Mouse (Mus musculus) hindbrain, embryonic 16.5 days (tissue): ENCODE data around the gene Gse1. TPM values are rescaled to one million over a fixed set of nuclear protein-coding genes. Genes with fewer than 3 reads are reported as not detected.

Source experiments
- ATAC-seq: fragments of 200-750 bp; cut with Nextera tagmentation; 2 replicates; pipeline ENCODE4 v1.8.0; 2017; ENCODE audit warnings: moderate TSS enrichment, moderate library complexity
- H3K27ac ChIP-seq: fragments of 300-500 bp; sonication (generic); 2 replicates; pipeline ENCODE4 v1.5.1; 2014; ENCODE audit warnings: low read depth, mild to moderate bottlenecking, control low read depth, low read length, moderate library complexity
- H3K27me3 ChIP-seq: fragments of 300-500 bp; sonication (generic); replicated peaks from 2 replicates; pipeline ENCODE4 v1.6.1; 2014; ENCODE audit warnings: low read length; ENCODE audit not compliant: control insufficient read depth, insufficient read depth
- H3K36me3 ChIP-seq: fragments of 300-500 bp; sonication (generic); 2 replicates; pipeline ENCODE4 v1.6.1; 2014; ENCODE audit warnings: mild to moderate bottlenecking, low read length, moderate library complexity, mixed read lengths; ENCODE audit not compliant: control insufficient read depth, insufficient read depth
- H3K4me1 ChIP-seq: fragments of 300-500 bp; sonication (generic); 2 replicates; pipeline ENCODE4 v1.6.1; 2014; ENCODE audit warnings: low read depth, low read length; ENCODE audit not compliant: control insufficient read depth, insufficient read depth
- H3K4me2 ChIP-seq: fragments of 300-500 bp; sonication (generic); 2 replicates; pipeline ENCODE4 v1.6.1; 2014; ENCODE audit warnings: mild to moderate bottlenecking, low read length, control low read depth, moderate library complexity
- H3K4me3 ChIP-seq: fragments of 300-500 bp; sonication (generic); 2 replicates; pipeline ENCODE4 v1.5.1; 2014; ENCODE audit warnings: mild to moderate bottlenecking, low read length, control low read depth, moderate library complexity
- H3K9ac ChIP-seq: fragments of 300-500 bp; sonication (generic); 2 replicates; pipeline ENCODE4 v1.6.1; 2014; ENCODE audit warnings: low read depth, mild to moderate bottlenecking, control low read depth, low read length, moderate library complexity
- H3K9me3 ChIP-seq: fragments of 300-500 bp; sonication (generic); 2 replicates; pipeline ENCODE4 v1.6.1; 2014; ENCODE audit warnings: mild to moderate bottlenecking, low read length, moderate library complexity; ENCODE audit not compliant: control insufficient read depth
- WGBS: fragments of 180-500 bp; shearing (Covaris S2); extraction: QIAGEN DNeasy Blood & Tissue Kit; methylation state at CpG from one replicate; pipeline ENCODE4 v1.1.7; 2014; 5-methylcytosine and 5-hydroxymethylcytosine counted together
- polyA plus RNA-seq: library from polyadenylated mRNA; unstranded; fragments of >200 nt; fragmentation: Nextera tagmentation; extraction: Ambion mirVana; gene quantifications from 2 replicates; pipeline ENCODE4 v1.2.1, GENCODE M21; 2015

Gse1 gene
- polyA plus RNA-seq, 1 experiment from 2014 or later = 10.7 TPM

DNA sequence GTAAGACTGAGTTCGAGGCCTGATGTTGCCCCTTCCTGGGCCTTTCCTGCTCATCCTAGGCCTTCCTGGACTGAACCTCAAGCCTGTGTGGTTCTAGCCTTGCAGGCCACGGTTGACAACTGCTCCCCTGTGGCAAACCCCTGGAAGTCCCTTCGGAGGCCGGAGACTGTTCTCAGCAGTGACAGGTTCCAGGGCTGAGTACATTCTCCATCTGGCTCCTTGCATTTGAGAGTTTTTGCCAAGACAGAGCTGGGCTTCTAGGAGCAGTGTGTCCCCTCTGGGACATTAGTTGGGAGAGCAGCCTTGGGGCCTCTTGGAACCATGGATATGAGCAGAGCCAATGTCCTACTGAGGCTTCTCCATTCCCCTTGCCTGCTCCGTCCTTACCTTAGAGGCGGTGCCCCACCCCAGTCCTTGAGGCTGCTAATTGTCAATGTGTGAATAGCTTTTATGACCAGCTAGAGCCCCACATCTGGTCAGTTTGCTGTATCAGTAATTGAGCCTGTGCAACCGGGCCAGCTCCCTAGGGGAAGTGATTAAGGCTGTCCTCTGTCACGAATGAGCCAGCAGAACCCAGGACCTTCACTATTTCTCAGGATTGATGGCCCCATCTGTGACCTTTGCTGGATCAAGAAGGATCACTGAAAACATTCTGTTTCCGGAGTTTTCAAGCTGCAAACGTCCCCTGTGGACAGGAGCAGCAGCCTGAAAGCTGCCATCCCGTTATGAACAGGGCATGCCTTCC lies 289.6 kb downstream of the Gse1 start:
- no peak overlapping the region for H3K4me3 ChIP-seq
- peak overlapping the region; percentile 46 for H3K27ac ChIP-seq
- no peaks in the 10 kb centered on the region for H3K27me3 ChIP-seq
- peaks cover 78% of the 10 kb centered on the region for H3K4me1 ChIP-seq
- no peak overlapping the region for H3K4me2 ChIP-seq
- H3K36me3 ChIP-seq = no peaks in the 10 kb centered on the region
- H3K9me3 ChIP-seq = no peaks in the 10 kb centered on the region
- ATAC-seq = no peak
- no peak overlapping the region; the same call in 1 of the 2 replicates for H3K9ac ChIP-seq
- WGBS = 39% methylated on average over 11 of the region's 11 CpGs

GRCm38 (mm10) chr8:120518736-120519534 lies 290.7 kb downstream of the Gse1 start:
- H3K4me1 ChIP-seq = peaks cover 67% of the 10 kb centered on the region
- H3K9ac ChIP-seq = no peak overlapping the region
- no peaks in the 10 kb centered on the region for H3K36me3 ChIP-seq
- no peak for ATAC-seq
- no peak overlapping the region for H3K27ac ChIP-seq
- WGBS = 58% methylated on average over 14 of the region's 14 CpGs
- no peaks in the 10 kb centered on the region for H3K9me3 ChIP-seq
- H3K4me3 ChIP-seq = no peak overlapping the region
- no peaks in the 10 kb centered on the region for H3K27me3 ChIP-seq
- H3K4me2 ChIP-seq = no peak overlapping the region

- H3K4me1 ChIP-seq = peaks cover 61% of the 10 kb centered on the region
- H3K9ac ChIP-seq = 0 out of 2 replicates have a peak overlapping the region, but pooled peaks have one; percentile 28
- no peak overlapping the region for H3K4me3 ChIP-seq
- no peak for ATAC-seq
- H3K27me3 ChIP-seq = no peaks in the 10 kb centered on the region
- no peaks in the 10 kb centered on the region for H3K36me3 ChIP-seq
- WGBS = 65% methylated on average over 15 of the region's 15 CpGs
- peak overlapping the region; percentile 82 for H3K27ac ChIP-seq
- no peak overlapping the region for H3K4me2 ChIP-seq
- no peaks in the 10 kb centered on the region for H3K9me3 ChIP-seq
Observed at GRCm38 (mm10) chr8:120520287-120520686, 292.0 kb downstream of the Gse1 start.

GRCm38 (mm10) chr8:120520707-120521590 lies 292.7 kb downstream of the Gse1 start:
- H3K4me3 ChIP-seq = no peak overlapping the region
- H3K4me1 ChIP-seq = peaks cover 67% of the 10 kb centered on the region
- peak overlapping the region; percentile 82 for H3K27ac ChIP-seq
- no peaks in the 10 kb centered on the region for H3K36me3 ChIP-seq
- H3K4me2 ChIP-seq = peak overlapping the region; percentile 28
- peak; percentile 73 for ATAC-seq
- no peaks in the 10 kb centered on the region for H3K27me3 ChIP-seq
- H3K9me3 ChIP-seq = no peaks in the 10 kb centered on the region
- 10% methylated on average over 19 of the region's 20 CpGs for WGBS
- H3K9ac ChIP-seq = 0 out of 2 replicates have a peak overlapping the region, but pooled peaks have one; percentile 28

GRCm38 (mm10) chr8:120521591-120521965 lies 293.3 kb downstream of the Gse1 start:
- peak; percentile 16 for ATAC-seq
- Histone ChIP-seq H3K4me3 (no peak overlapping the region), H3K9ac (no peak overlapping the region), H3K9me3 (no peaks in the 10 kb centered on the region), H3K27me3 (no peaks in the 10 kb centered on the region), H3K36me3 (no peaks in the 10 kb centered on the region), H3K4me2 (peak overlapping the region; percentile 28), H3K27ac (peak overlapping the region; percentile 82), H3K4me1 (peaks cover 66% of the 10 kb centered on the region)
- WGBS = 23% methylated on average over 7 of the region's 7 CpGs

DNA sequence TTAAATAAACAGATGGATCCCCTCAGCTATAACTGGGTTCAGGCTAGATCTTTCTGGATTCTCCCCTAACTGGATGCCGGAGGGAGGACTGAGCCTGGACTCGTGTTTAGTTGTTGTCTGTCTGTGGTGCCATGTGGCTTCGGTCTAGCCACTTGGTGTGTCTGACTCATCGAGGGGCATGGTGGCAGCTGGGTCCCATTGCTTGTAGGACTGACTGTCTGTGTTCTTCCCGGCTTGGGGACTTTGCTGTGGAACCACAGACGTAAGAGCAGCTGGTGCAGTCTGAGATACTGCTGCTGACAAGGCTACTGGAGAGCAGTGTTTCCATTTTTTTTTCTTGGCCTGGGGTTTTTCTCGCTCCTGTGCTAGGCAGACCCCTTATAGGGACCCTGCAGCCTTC lies 295.4 kb downstream of the Gse1 start:
- no peak overlapping the region for H3K4me3 ChIP-seq
- H3K36me3 ChIP-seq = no peaks in the 10 kb centered on the region
- WGBS = 48% methylated on average over 7 of the region's 7 CpGs
- H3K4me2 ChIP-seq = no peak overlapping the region
- peaks cover 56% of the 10 kb centered on the region for H3K4me1 ChIP-seq
- no peaks in the 10 kb centered on the region for H3K27me3 ChIP-seq
- H3K9ac ChIP-seq = no peak overlapping the region
- ATAC-seq = no peak
- no peaks in the 10 kb centered on the region for H3K9me3 ChIP-seq
- H3K27ac ChIP-seq = 0 out of 2 replicates have a peak overlapping the region, but pooled peaks have one; percentile 1

GRCm38 (mm10) chr8:120525135-120525534 lies 296.9 kb downstream of the Gse1 start:
- Histone ChIP-seq H3K4me1 (peaks cover 44% of the 10 kb centered on the region), H3K4me2 (no peak overlapping the region), H3K9me3 (no peaks in the 10 kb centered on the region), H3K27ac (no peak overlapping the region), H3K9ac (no peak overlapping the region), H3K36me3 (no peaks in the 10 kb centered on the region), H3K27me3 (no peaks in the 10 kb centered on the region), H3K4me3 (no peak overlapping the region)
- 55% methylated on average over 1 of the region's 1 CpGs for WGBS
- no peak for ATAC-seq

GRCm38 (mm10) chr8:120525832-120526231 lies 297.6 kb downstream of the Gse1 start:
- Histone ChIP-seq H3K27me3 (no peaks in the 10 kb centered on the region), H3K4me3 (no peak overlapping the region), H3K27ac (no peak overlapping the region), H3K4me1 (peaks cover 37% of the 10 kb centered on the region), H3K36me3 (no peaks in the 10 kb centered on the region), H3K9ac (no peak overlapping the region), H3K9me3 (no peaks in the 10 kb centered on the region), H3K4me2 (no peak overlapping the region)
- no peak for ATAC-seq
- WGBS = 32% methylated on average over 6 of the region's 6 CpGs
